Mouse (Mus musculus) adrenal gland, postnatal 10 days (tissue): ENCODE results near the gene Chst13. TPM values are rescaled to one million over a fixed set of nuclear protein-coding genes. Genes with fewer than 3 reads are reported as not detected.

ENCODE experiments used
- DNase-seq: peaks from one replicate; pipeline ENCODE4 v3.0.0; 2021; ENCODE audit warnings: mixed read lengths
- total RNA-seq, 2 experiments: library from RNA; stranded (reverse); gene quantifications; 2 replicates each; pipeline ENCODE4 v1.2.3; 2021

The Chst13 gene
- total RNA-seq, 2 experiments from 2014 or later = 0.88 to 1.7 TPM

GRCm38 (mm10) chr6:90320429-90320828, 4.6 kb downstream of the Chst13 start:
- DNase-seq = no peak

GRCm38 (mm10) chr6:90319475-90320191, 5.4 kb downstream of the Chst13 start:
- DNase-seq = no peak

DNA sequence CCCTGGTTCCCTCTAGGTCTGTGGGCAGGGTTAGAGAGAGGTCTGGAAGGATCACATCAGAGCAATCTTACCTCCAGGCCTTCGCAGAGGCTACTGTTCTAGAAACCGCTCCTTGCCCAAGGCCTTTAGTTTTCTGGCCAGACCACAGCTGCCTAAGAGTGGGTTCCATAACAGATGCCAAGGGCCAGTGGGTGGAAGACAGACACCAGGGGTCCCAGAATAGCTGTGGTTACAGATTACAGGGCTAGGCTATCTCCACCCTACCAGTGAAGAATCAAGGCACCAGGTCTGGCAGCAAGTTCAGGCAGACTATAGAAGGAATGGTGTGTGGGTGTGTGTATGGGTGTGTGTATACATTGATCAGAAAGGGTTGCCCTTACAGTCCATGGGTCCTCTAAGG, 6.0 kb downstream of the Chst13 start:
- no peak for DNase-seq

DNA sequence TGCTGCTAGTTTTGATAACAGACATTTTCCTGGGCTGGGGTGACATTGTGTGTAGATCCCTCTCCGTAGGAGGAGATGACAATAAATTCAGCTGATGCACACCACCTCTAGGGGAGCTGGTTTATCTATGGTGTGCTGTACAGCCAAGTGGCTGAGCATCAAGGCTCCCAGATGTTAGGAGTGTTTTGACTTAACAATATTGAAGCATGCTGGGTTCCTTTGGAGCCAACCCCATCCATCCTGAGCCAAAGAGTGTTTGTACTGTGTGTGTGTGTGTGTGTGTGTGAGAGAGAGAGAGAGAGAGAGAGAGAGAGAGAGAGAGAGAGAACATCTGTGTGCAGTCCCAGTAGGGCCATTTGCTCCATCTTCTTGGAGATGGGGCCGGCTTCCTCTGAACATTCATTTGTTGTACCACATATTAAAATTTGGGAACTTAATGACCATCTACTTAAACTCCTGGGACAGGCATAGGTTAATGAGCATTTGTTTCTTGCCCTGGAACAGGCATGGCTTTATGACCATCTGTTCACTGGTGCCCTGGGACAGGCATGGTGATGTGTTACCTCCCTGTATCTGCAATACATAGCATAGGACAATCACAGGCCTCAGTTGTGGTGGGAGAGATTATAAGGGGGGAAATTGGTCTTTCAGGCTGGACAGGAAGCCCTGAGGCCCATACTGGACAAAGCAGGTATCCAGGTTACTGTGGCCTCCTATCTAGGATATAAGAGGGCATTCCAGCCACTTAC, 7.3 kb downstream of the Chst13 start:
- DNase-seq = no peak

DNA sequence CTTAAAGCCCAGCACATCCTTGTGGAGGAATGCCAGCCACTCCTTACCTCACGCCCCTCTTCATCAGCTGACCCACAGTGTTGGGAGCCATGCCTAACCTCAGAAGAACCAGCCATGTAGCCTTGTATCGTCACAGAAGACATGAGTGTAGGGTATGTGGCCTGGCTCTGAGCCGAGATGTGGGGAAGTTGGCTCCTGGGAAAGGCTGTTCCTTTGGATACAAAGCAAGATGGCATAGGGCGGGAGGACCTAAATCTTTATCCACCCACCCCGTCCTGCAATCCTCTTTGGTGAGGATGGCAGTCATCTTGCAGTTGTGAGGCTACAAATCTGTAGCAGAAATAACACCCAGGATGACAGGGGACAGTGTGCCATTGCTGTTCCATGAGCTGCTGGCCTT, 9.0 kb downstream of the Chst13 start:
- no peak for DNase-seq

DNA sequence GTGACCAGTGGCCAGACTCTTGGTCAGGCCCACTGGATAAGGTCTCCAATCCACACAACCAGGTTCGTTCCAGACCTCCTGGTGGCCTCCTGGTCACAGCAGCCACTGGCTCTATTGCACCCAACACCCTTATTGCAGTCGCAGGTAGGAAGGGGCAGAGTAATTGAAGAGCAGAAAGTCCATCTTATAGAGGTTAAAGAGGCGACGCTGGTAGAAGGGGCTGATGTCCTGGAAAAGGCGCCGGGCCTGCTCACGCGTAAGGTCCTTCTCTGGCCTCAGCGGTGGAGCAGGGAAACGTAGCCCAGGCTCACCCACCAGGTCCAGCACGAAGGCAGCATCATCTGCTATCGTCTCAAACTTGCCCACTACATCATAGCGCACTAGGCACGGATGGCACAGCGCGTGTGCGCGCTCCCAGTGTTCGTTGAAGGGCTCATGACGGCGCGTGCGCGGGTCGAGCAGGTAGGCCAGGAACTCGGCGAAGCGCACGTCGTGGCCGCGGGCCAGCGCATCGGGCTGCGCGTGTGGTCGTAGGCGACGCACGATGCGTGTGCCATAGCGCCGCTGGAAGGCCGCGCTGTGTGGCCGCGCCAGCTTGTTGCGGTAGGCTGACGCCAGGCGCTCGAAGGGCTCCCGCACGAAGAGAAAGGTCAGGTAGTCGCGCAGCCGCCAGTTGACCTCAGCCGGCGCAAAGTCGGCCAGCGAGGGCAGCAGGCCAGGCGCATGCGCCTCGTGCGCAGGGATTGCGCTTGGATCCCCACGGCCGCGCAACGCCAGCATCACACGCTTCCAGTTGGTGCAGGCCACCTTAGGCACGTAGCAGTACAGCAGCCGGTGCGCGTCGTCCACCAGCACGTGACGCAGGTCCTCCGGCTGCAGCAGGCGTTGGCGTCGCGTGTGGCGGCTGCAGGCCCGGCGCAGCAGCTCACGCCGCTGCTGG, 15.9 kb downstream of the Chst13 start:
- no peak for DNase-seq

DNA sequence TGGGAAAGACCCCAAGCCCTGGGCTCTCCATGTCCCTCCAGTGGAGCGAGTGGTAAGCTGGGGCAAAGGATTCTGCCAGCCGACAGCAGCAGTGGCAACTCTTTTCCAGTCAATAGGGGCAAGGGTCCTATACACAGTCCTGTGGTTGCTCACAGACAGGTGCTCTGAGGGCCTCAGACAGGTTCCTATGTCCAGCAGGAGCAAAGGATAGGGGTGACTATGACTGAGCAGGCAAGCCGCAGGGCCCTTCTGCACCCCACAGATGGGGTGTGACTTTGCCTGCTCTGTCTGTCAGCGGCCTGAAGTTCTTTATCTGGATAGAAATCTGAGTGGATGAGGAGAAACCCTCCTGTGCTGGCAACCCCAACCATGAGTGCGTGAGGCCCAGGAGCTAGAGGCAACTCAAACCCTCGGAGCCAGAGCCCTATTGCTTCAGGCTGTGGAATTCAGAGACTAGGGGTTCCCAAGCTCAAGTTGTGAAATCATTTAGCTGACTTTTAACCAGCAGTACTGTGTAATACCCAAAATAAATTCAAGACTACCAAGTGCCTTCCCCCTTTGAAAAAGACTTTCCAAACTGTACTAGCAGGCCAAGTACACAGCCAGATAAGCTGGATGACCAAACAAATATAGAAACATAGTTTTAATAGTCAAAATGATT, 18.5 kb downstream of the Chst13 start:
- DNase-seq = no peak

- DNase-seq = no peak
Observed at GRCm38 (mm10) chr6:90300919-90301318, 24.1 kb downstream of the Chst13 start, which contains the start of gene BC048671. BC048671 (plus strand) TSS chr6:90301219.

- peak; percentile 28 for DNase-seq
Observed at GRCm38 (mm10) chr6:90288265-90288664, 36.7 kb downstream of the Chst13 start.

Other genes starting within 250 kb of the Chst13 start
- not detected for gene Vmn1r49, start 246.7 kb downstream of the Chst13 start, total RNA-seq
- not detected for gene Vmn1r50, start 223.8 kb downstream of the Chst13 start, total RNA-seq
- not detected for gene Vmn1r51, start 202.6 kb downstream of the Chst13 start, total RNA-seq
- gene Vmn1r52, start 150.4 kb downstream of the Chst13 start, total RNA-seq = not detected
- not detected for gene V1ra8, start 122.4 kb downstream of the Chst13 start, total RNA-seq
- not detected for gene Vmn1r53, start 100.7 kb downstream of the Chst13 start, total RNA-seq
- not detected for gene Vmn1r54, start 78.9 kb downstream of the Chst13 start, total RNA-seq
- gene BC048671, start 24.0 kb downstream of the Chst13 start, total RNA-seq = not detected
- gene Uroc1, start 8.1 kb upstream of the Chst13 start, total RNA-seq = 10 to 100 TPM; 14.8 to 37.5 TPM
- gene Zxdc, start 44.3 kb upstream of the Chst13 start, total RNA-seq = 10 to 100 TPM; 17.6 to 18.7 TPM
- under 1 TPM; 0.58 to 0.90 TPM for gene Cfap100, start 103.6 kb upstream of the Chst13 start, total RNA-seq
- 10 to 100 TPM; 14.8 to 42.1 TPM for gene Klf15, start 137.4 kb upstream of the Chst13 start, total RNA-seq
- 10 to 100 TPM; 51.9 to 95.0 TPM for gene Aldh1l1, start 161.2 kb upstream of the Chst13 start, total RNA-seq